Comparison of ENCODE assay signal across 8 mouse cellular contexts in the genomic region with DNA sequence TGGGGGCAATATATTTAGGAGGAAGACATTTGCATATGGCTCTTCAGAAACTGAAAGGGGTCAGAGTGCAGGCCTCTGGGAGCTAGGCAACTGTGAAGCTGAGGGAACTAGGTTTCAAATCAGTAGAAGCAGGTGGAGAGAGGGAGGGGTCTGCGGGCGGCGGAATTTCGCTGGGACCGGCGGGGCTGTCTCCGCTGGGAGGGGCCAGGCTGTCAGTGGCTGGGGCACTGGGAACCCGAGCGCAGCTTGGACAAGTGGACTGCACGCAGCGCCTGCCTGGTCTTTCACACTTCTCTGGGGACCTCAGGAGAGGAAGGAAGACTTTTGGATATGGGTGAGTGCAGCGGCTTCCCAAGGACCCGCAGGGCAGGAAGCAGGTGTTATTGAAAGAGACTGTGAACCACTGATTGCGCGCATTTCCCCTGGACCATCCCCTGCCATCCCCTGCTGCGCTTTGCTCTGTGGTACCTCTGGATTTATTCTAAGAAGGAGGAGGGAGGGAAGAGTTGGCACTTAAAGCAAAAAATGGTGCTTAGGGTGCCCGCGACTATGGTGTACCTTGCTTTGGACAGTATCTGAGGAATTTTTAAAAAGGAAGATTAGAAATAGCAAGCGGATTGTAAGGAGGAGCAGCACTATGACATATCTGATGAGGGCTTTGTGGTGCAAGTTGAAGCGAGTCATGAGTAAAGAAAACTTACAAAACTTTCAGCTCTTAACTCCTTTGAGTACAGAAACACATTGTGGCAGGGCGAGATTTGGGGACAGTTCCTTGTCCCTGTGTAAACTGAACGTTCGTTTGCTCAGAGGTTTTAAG.
DNase-seq lines count a peak whose midpoint lies in the region; ATAC-seq and TF ChIP-seq lines count a peak whose summit lies in the region.

No protein-coding gene starts in this region.

- H3K9ac ChIP-seq in CH12.LX (ENCODE audit: insufficient read depth, low read depth), result peak overlapping the region; percentile 84
- H3K9ac ChIP-seq in forebrain, embryonic 13.5 days, result peak overlapping the region; percentile 69
- H3K9ac ChIP-seq in lung, embryonic 16.5 days (ENCODE audit: low read length), result peak overlapping the region; percentile 49

- WGBS in forebrain, embryonic 13.5 days, result under 1% methylated on average over 23 of the region's 23 CpGs
- 2% methylated on average over 23 of the region's 23 CpGs for WGBS in hindbrain, embryonic 10.5 days
- WGBS in lung, embryonic 16.5 days, result 1% methylated on average over 23 of the region's 23 CpGs

- no peaks in the 10 kb centered on the region for H3K36me3 ChIP-seq in CH12.LX (replicated peaks in 1 of 2; ENCODE audit: control insufficient read depth in 1 of 2, insufficient read depth in 1 of 2, low read length in 1 of 2)
- H3K36me3 ChIP-seq in forebrain, embryonic 13.5 days (ENCODE audit: poor library complexity, severe bottlenecking), result no peaks in the 10 kb centered on the region
- no peaks in the 10 kb centered on the region for H3K36me3 ChIP-seq in hindbrain, embryonic 10.5 days
- H3K36me3 ChIP-seq in lung, embryonic 16.5 days (ENCODE audit: control insufficient read depth, insufficient read depth, low read length), result no peaks in the 10 kb centered on the region

- TF ChIP-seq POLR2A in CH12.LX (IDR thresholded peaks at IDR 0.05; ENCODE audit: low read depth, low read length), result peak; percentile 57

- H3K4me3 ChIP-seq in CH12.LX (replicated peaks in 1 of 3; ENCODE audit: low read depth in 2 of 3, low read length in 2 of 3, poor library complexity in 1 of 3), result peak overlapping the region; percentile 60 to 87 (median 61)
- H3K4me3 ChIP-seq in forebrain, embryonic 13.5 days, result peak overlapping the region; percentile 48
- peak overlapping the region; percentile 62 for H3K4me3 ChIP-seq in hindbrain, embryonic 10.5 days
- H3K4me3 ChIP-seq in lung, embryonic 16.5 days (ENCODE audit: low read length), result peak overlapping the region; percentile 42

- in situ Hi-C loops in CH12.LX (cut with MboI; ENCODE audit: low pct_ligation_motif_present, low pct_unique_long_range_greater_than_20kb, low sequenced_read_pairs), result no loop called here

- DNase-seq in CH12.LX (ENCODE audit: extremely low read depth), result peak; percentile 81
- peak; percentile 7 for DNase-seq in adrenal gland, postnatal 25 days
- peak; percentile 71 for DNase-seq in hindbrain, embryonic 10.5 days (ENCODE audit: low spot score)
- DNase-seq in layer of hippocampus, postnatal 10 days (ENCODE audit: low spot score in 2 of 2), result peak; percentile 40 to 58
- peak; percentile 74 for DNase-seq in retina, postnatal 1 day
- DNase-seq in c-Kit-positive CD71-positive TER-119-positive erythroid progenitor cells, embryonic 14.5 days (ENCODE audit: low spot score), result no peak

- 0 out of 2 replicates have a peak, but pooled peaks cover 3% of the 10 kb centered on the region for H3K79me2 ChIP-seq in CH12.LX (replicated peaks; ENCODE audit: control insufficient read depth, extremely low read depth, insufficient read depth, poor library complexity, severe bottlenecking)

- peak overlapping the region; percentile 84 for H3K27ac ChIP-seq in CH12.LX (ENCODE audit: insufficient read depth, low read depth)
- H3K27ac ChIP-seq in forebrain, embryonic 13.5 days, result peak overlapping the region; percentile 58
- H3K27ac ChIP-seq in hindbrain, embryonic 10.5 days, result peak overlapping the region; percentile 88
- H3K27ac ChIP-seq in lung, embryonic 16.5 days (ENCODE audit: low read length), result no peak overlapping the region

- TF ChIP-seq EP300 in CH12.LX (IDR thresholded peaks at IDR 0.05; ENCODE audit: low read length), result peak; percentile 87

- dilution Hi-C loops in CH12.LX (cut with MboI; ENCODE audit: extremely low pct_ligation_motif_present, extremely low pct_unique_long_range_greater_than_20kb, low sequenced_read_pairs), result no loop called here

- ATAC-seq in forebrain, embryonic 13.5 days, result peak; percentile 79
- ATAC-seq in lung, embryonic 16.5 days (ENCODE audit: low read depth), result peak; percentile 84

- H3K9me3 ChIP-seq in CH12.LX (replicated peaks; ENCODE audit: low read length), result no peaks in the 10 kb centered on the region
- H3K9me3 ChIP-seq in forebrain, embryonic 13.5 days (replicated peaks), result no peaks in the 10 kb centered on the region
- H3K9me3 ChIP-seq in hindbrain, embryonic 10.5 days, result no peaks in the 10 kb centered on the region
- H3K9me3 ChIP-seq in lung, embryonic 16.5 days (ENCODE audit: control insufficient read depth, low read length), result no peaks in the 10 kb centered on the region

- peaks cover 0 to 29% of the 10 kb centered on the region in 2 experiments; a peak in 2 of 4 replicates for H3K4me1 ChIP-seq in CH12.LX (ENCODE audit: control insufficient read depth in 1 of 2, insufficient read depth in 2 of 2)
- peaks cover 12% of the 10 kb centered on the region for H3K4me1 ChIP-seq in forebrain, embryonic 13.5 days
- H3K4me1 ChIP-seq in hindbrain, embryonic 10.5 days (replicated peaks), result peaks cover 22% of the 10 kb centered on the region
- 0 out of 2 replicates have a peak, but pooled peaks cover 2% of the 10 kb centered on the region for H3K4me1 ChIP-seq in lung, embryonic 16.5 days (replicated peaks; ENCODE audit: control insufficient read depth, insufficient read depth, low read length)

- TF ChIP-seq RAD21 in CH12.LX (IDR thresholded peaks at IDR 0.05; ENCODE audit: low read depth, low read length), result no peak; the same call in none of the 2 replicates

- H3K4me2 ChIP-seq in CH12.LX (ENCODE audit: insufficient read depth, low read depth, poor library complexity, severe bottlenecking), result peak overlapping the region; percentile 75
- peak overlapping the region; percentile 78 for H3K4me2 ChIP-seq in forebrain, embryonic 13.5 days
- peak overlapping the region; percentile 79 for H3K4me2 ChIP-seq in lung, embryonic 16.5 days (ENCODE audit: low read depth, low read length)

- no peaks in the 10 kb centered on the region for H3K27me3 ChIP-seq in CH12.LX (replicated peaks)
- no peaks in the 10 kb centered on the region for H3K27me3 ChIP-seq in forebrain, embryonic 13.5 days
- H3K27me3 ChIP-seq in hindbrain, embryonic 10.5 days (ENCODE audit: insufficient read depth, poor library complexity, severe bottlenecking), result no peaks in the 10 kb centered on the region
- H3K27me3 ChIP-seq in lung, embryonic 16.5 days (ENCODE audit: control insufficient read depth, insufficient read depth, low read depth, low read length), result no peaks in the 10 kb centered on the region

- TF ChIP-seq CTCF in CH12.LX (conservative IDR thresholded peaks at IDR 0.05 in 1 of 2, IDR thresholded peaks at IDR 0.05 in 1 of 2; ENCODE audit: low read depth in 2 of 2, low read length in 2 of 2), result no peak

TF ChIP-seq in CH12.LX, 34 proteins besides CTCF, POLR2A, EP300 and RAD21 (continues in another document):
- no peak; the same call in 1 of the 2 replicates for TF ChIP-seq MXI1 (IDR thresholded peaks at IDR 0.05; ENCODE audit: low read depth, low read length)
- TF ChIP-seq SIN3A (IDR thresholded peaks at IDR 0.05; ENCODE audit: low read length), result no peak
- no peak for TF ChIP-seq ZKSCAN1 (IDR thresholded peaks at IDR 0.05; ENCODE audit: borderline replicate concordance, low read depth, low read length)
- no peak for TF ChIP-seq JUND (conservative IDR thresholded peaks at IDR 0.05; ENCODE audit: low read depth, low read length)
- TF ChIP-seq E2F4 (IDR thresholded peaks at IDR 0.05; ENCODE audit: insufficient replicate concordance, low read depth, low read length), result no peak
- TF ChIP-seq ELF1 (IDR thresholded peaks at IDR 0.05; ENCODE audit: low read depth, low read length), result no peak
- TF ChIP-seq PAX5 (IDR thresholded peaks at IDR 0.05; ENCODE audit: low read length), result no peak
- no peak for TF ChIP-seq NRF1 (IDR thresholded peaks at IDR 0.05; ENCODE audit: low read depth, low read length)
- TF ChIP-seq ZC3H11A (IDR thresholded peaks at IDR 0.05; ENCODE audit: low read depth, low read length), result no peak
- TF ChIP-seq MAZ (IDR thresholded peaks at IDR 0.05; ENCODE audit: low read depth, low read length), result peak; percentile 95
- no peak for TF ChIP-seq POLR2AphosphoS2 (IDR thresholded peaks at IDR 0.05; ENCODE audit: low read depth, low read length)
- no peak; the same call in 1 of the 2 replicates for TF ChIP-seq SMC3 (IDR thresholded peaks at IDR 0.05; ENCODE audit: low read depth, low read length)
- no peak for TF ChIP-seq JUN (IDR thresholded peaks at IDR 0.05; ENCODE audit: insufficient read depth, low read depth, low read length)
- no peak for TF ChIP-seq NELFE (IDR thresholded peaks at IDR 0.05; ENCODE audit: low read depth, low read length)
- TF ChIP-seq RCOR1 (conservative IDR thresholded peaks at IDR 0.05; ENCODE audit: low read depth, low read length), result no peak; the same call in 1 of the 2 replicates
- TF ChIP-seq USF1 (IDR thresholded peaks at IDR 0.05; ENCODE audit: low read depth, low read length), result no peak
- TF ChIP-seq MYC (IDR thresholded peaks at IDR 0.05; ENCODE audit: low read depth, low read length), result peak; percentile 33; the same call in 1 of the 2 replicates
- TF ChIP-seq TCF12 (IDR thresholded peaks at IDR 0.05; ENCODE audit: low read depth, low read length), result peak; percentile 90
- no peak for TF ChIP-seq KAT2A (IDR thresholded peaks at IDR 0.05; ENCODE audit: insufficient replicate concordance, low read length)
- peak; percentile 62 for TF ChIP-seq ETS1 (conservative IDR thresholded peaks at IDR 0.05; ENCODE audit: low read depth, low read length)
- no peak for TF ChIP-seq ZNF384 (IDR thresholded peaks at IDR 0.05; ENCODE audit: low read depth, low read length)
- TF ChIP-seq USF2 (conservative IDR thresholded peaks at IDR 0.05; ENCODE audit: low read depth, low read length), result no peak
- no peak for TF ChIP-seq UBTF (IDR thresholded peaks at IDR 0.05; ENCODE audit: low read depth, low read length)
- TF ChIP-seq MAX (IDR thresholded peaks at IDR 0.05; ENCODE audit: low read length), result no peak
- TF ChIP-seq MEF2A (IDR thresholded peaks at IDR 0.05; ENCODE audit: borderline replicate concordance, low read depth, low read length), result peak; percentile 82
- peak; percentile 25; the same call in 1 of the 2 replicates for TF ChIP-seq HCFC1 (IDR thresholded peaks at IDR 0.05; ENCODE audit: low read depth, low read length)
- peak; percentile 52; the same call in 1 of the 2 replicates for TF ChIP-seq CHD2 (IDR thresholded peaks at IDR 0.05; ENCODE audit: low read length)
- TF ChIP-seq ZMIZ1 (IDR thresholded peaks at IDR 0.05; ENCODE audit: low read depth, low read length), result no peak
- peak; percentile 46; the same call in 1 of the 2 replicates for TF ChIP-seq TBP (conservative IDR thresholded peaks at IDR 0.05; ENCODE audit: low read depth, low read length)
- no peak for TF ChIP-seq CHD1 (IDR thresholded peaks at IDR 0.05; ENCODE audit: low read depth, low read length)
- 0 out of 2 replicates have a peak, but pooled peaks have one; percentile 21 for TF ChIP-seq MAFK (IDR thresholded peaks at IDR 0.05; ENCODE audit: insufficient replicate concordance, low read length)
- TF ChIP-seq GABPA (IDR thresholded peaks at IDR 0.05; ENCODE audit: insufficient replicate concordance, low read depth, low read length), result no peak
